Mouse (Mus musculus): Measurements from ENCODE around the gene Cyb5r2. TPM values are rescaled to one million over a fixed set of nuclear protein-coding genes. Genes with fewer than 3 reads are reported as not detected.

Gene Cyb5r2
- polyA plus RNA-seq, 1 experiment: 0.47 TPM

DNA sequence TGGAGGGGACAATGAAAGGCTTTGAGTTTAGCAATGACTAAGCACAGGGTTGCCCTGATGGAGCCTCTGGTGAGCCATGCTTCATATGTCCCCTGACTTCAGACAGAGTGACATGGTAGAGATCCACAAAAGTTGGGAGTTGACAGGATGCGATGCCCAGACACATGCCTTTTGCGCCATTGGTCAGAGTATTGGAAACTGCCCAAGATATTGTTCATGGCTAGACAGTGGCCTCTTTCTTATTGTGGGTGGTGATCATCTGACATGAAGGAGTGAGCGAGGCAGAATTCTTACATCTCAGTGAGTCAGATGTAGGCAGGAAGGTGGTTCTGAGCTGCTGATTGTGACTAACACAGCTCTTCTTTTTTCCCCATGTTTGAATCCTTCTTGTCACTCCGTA is 35.3 kb downstream of the Cyb5r2 start:
- Histone ChIP-seq H3K4me3 (replicated peaks; ENCODE audit: insufficient read depth, low read depth, low read length) (no peak overlapping the region), H3K27me3 (ENCODE audit: control insufficient read depth, insufficient read depth, low read length) (no peaks in the 10 kb centered on the region), H3K27ac (ENCODE audit: insufficient read depth, low read length) (no peak overlapping the region), H3K4me1 (ENCODE audit: control insufficient read depth, insufficient read depth, low read length) (no peaks in the 10 kb centered on the region)
- DNase-seq: no peak
- WGBS: 84% methylated on average over 4 of the region's 4 CpGs
- TF ChIP-seq POLR2A (IDR thresholded peaks at IDR 0.05; ENCODE audit: borderline replicate concordance, insufficient read depth, low read length): no peak
- no peak for TF ChIP-seq CTCF (IDR thresholded peaks at IDR 0.05; ENCODE audit: borderline replicate concordance, insufficient read depth, low read depth, low read length)

DNA sequence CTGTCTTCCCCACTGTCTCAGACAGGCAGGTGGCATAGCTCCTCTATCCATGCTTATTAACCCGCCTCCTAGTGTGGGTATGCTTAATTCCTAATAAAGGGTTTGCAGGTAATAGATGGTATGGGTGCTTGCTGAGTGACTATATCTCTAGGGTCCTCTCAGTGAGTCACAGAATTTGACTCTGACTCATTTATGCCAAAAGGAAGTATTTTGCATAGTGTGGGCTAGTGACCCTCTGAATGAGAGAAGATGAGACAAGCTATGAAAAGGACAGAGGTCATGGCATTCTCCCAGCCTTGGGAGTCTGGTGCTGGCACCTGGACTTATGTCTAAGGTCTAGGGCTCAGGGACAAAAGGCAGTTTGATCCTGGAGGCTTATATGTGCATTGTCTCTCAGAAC is 37.1 kb downstream of the Cyb5r2 start:
- Histone ChIP-seq H3K4me1 (ENCODE audit: control insufficient read depth, insufficient read depth, low read length) (no peaks in the 10 kb centered on the region), H3K27me3 (ENCODE audit: control insufficient read depth, insufficient read depth, low read length) (no peaks in the 10 kb centered on the region), H3K27ac (ENCODE audit: insufficient read depth, low read length) (no peak overlapping the region), H3K4me3 (replicated peaks; ENCODE audit: insufficient read depth, low read depth, low read length) (no peak overlapping the region)
- no peak for TF ChIP-seq CTCF (IDR thresholded peaks at IDR 0.05; ENCODE audit: borderline replicate concordance, insufficient read depth, low read depth, low read length)
- no peak for DNase-seq
- WGBS: 93% methylated on average over 1 of the region's 1 CpGs

DNA sequence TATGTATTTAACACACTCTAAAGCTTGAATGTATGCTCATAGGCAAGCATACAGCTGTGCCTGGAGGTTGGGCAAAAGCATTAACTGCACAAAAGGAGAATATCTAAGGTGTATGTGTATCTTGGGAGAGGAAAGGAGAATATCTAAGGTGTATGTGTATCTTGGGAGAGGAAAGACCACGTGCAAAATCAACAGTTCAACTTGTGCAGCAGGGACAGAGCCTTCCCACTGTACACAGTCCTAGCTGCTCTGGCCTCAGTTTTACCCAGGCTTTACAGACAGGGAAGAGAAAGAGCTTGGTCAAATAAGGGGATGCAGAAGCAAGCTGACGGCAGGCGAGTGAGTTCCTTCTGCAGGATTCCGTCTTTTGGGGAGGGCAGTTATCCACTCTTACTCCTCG is 43.8 kb downstream of the Cyb5r2 start:
- TF ChIP-seq POLR2A (IDR thresholded peaks at IDR 0.05; ENCODE audit: borderline replicate concordance, insufficient read depth, low read length) (no peak), CTCF (IDR thresholded peaks at IDR 0.05; ENCODE audit: borderline replicate concordance, insufficient read depth, low read depth, low read length) (no peak)
- Histone ChIP-seq H3K27me3 (ENCODE audit: control insufficient read depth, insufficient read depth, low read length) (no peaks in the 10 kb centered on the region), H3K27ac (ENCODE audit: insufficient read depth, low read length) (no peak overlapping the region), H3K4me3 (replicated peaks; ENCODE audit: insufficient read depth, low read depth, low read length) (no peak overlapping the region), H3K4me1 (ENCODE audit: control insufficient read depth, insufficient read depth, low read length) (no peaks in the 10 kb centered on the region; the same call in 1 of the 2 replicates)
- WGBS: 78% methylated on average over 5 of the region's 5 CpGs
- no peak for DNase-seq

DNA sequence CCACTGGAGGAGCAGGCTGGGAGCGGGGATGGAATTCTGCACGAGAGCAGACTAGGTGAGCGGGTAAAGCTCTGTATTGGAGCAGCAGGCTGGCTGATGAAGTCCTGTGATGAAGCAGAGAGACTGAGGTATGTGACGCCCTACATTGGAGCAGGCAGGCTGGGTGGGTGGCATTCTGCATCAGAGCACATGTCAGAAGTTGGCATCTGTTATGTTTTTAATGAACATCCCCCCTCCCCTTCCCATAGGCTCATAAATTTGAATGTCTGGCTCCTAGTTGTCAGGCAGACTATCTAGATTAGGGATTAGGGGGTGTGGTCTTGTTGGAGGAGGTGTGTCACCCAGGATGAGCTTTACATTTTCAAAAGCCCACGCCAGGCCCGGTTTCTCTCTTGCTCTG is 45.1 kb downstream of the Cyb5r2 start:
- Histone ChIP-seq H3K4me3 (replicated peaks; ENCODE audit: insufficient read depth, low read depth, low read length) (no peak overlapping the region), H3K4me1 (ENCODE audit: control insufficient read depth, insufficient read depth, low read length) (peaks cover 3% of the 10 kb centered on the region; the same call in 1 of the 2 replicates), H3K27me3 (ENCODE audit: control insufficient read depth, insufficient read depth, low read length) (no peaks in the 10 kb centered on the region), H3K27ac (ENCODE audit: insufficient read depth, low read length) (no peak overlapping the region)
- DNase-seq: no peak
- no peak for TF ChIP-seq CTCF (IDR thresholded peaks at IDR 0.05; ENCODE audit: borderline replicate concordance, insufficient read depth, low read depth, low read length)
- no peak for TF ChIP-seq POLR2A (IDR thresholded peaks at IDR 0.05; ENCODE audit: borderline replicate concordance, insufficient read depth, low read length)
- 38% methylated on average over 6 of the region's 6 CpGs for WGBS

DNA sequence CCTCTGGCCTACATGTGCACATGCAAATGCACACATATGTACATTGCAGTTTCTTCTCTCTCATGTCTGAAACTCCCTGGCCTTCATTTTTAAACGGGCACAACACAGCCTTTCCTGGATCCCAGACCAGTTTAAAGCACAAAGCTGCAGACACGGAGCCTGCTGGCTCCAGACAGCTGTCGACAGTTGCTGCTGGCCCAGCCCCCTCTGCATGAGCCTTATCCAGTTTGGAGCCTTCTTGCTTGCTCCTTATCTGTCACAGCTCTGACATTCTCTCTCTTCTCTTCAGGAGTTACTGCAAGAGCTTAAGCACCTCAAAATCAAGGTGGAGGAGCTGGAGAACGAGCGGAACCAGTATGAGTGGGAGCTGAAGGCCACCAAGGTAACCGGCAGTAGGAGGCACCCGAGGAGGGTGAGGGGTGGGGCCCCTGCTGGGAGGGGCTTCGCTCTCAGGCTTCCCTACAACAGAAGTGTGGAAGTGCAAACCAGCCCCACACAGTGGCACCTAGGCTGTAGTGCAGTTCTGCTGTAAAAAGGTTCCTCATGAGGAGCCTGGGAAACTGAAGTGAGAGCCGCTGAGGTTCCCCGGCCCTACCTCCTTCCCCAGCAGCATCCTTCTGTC is 49.2 kb downstream of the Cyb5r2 start:
- Histone ChIP-seq H3K27ac (ENCODE audit: insufficient read depth, low read length) (no peak overlapping the region), H3K27me3 (ENCODE audit: control insufficient read depth, insufficient read depth, low read length) (no peaks in the 10 kb centered on the region), H3K4me3 (replicated peaks; ENCODE audit: insufficient read depth, low read depth, low read length) (no peak overlapping the region), H3K4me1 (ENCODE audit: control insufficient read depth, insufficient read depth, low read length) (0 out of 2 replicates have a peak, but pooled peaks cover 3% of the 10 kb centered on the region)
- peak; percentile 6 to 12 for DNase-seq
- 12% methylated on average over 10 of the region's 10 CpGs for WGBS
- TF ChIP-seq POLR2A (IDR thresholded peaks at IDR 0.05; ENCODE audit: borderline replicate concordance, insufficient read depth, low read length): no peak
- 0 out of 2 replicates have a peak, but pooled peaks have one; percentile 17 for TF ChIP-seq CTCF (IDR thresholded peaks at IDR 0.05; ENCODE audit: borderline replicate concordance, insufficient read depth, low read depth, low read length)

DNA sequence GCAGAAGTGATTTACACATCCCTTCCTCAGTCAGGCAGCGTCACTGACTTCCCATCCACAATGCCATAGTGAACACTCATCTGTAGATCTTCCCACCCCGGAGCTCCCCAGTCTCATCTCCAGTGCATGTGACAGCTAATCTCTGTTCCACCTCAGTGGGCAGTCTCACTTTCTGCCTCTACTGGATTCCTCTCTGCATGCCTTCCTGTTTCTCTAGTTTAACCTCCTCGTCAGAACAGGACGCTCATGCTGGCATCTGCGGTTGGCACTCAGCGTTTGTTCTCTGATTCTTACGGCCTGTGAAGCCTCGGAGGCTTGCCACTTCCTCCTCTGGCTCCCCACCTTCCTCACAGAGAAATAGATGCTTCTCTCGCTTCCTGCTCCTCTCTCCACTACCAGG is 50.2 kb downstream of the Cyb5r2 start:
- TF ChIP-seq CTCF (IDR thresholded peaks at IDR 0.05; ENCODE audit: borderline replicate concordance, insufficient read depth, low read depth, low read length): no peak
- TF ChIP-seq POLR2A (IDR thresholded peaks at IDR 0.05; ENCODE audit: borderline replicate concordance, insufficient read depth, low read length): no peak
- Histone ChIP-seq H3K4me1 (ENCODE audit: control insufficient read depth, insufficient read depth, low read length) (0 out of 2 replicates have a peak, but pooled peaks cover 3% of the 10 kb centered on the region), H3K27ac (ENCODE audit: insufficient read depth, low read length) (no peak overlapping the region), H3K4me3 (replicated peaks; ENCODE audit: insufficient read depth, low read depth, low read length) (no peak overlapping the region), H3K27me3 (ENCODE audit: control insufficient read depth, insufficient read depth, low read length) (no peaks in the 10 kb centered on the region)
- WGBS: 24% methylated on average over 9 of the region's 9 CpGs
- DNase-seq: no peak

DNA sequence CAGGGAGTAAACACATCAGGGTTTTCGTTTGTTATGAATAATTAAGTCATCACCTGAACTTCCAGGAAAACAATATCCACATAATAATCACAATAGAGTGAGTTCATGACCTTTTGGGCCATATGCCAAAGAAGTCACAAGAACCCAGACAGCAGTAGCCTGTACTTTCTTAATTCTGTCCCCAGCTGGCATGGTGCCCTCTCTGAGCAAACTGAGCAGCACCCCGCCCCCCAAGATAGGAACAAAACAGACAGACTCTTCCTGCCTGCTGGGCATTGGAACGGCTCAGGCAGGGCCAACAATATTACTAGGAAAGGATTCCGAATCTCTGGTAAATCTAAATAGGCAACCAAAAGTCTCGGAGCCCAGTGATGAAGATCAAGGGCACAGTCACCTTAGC is 51.9 kb downstream of the Cyb5r2 start:
- Histone ChIP-seq H3K27me3 (ENCODE audit: control insufficient read depth, insufficient read depth, low read length) (no peaks in the 10 kb centered on the region), H3K4me3 (replicated peaks; ENCODE audit: insufficient read depth, low read depth, low read length) (no peak overlapping the region), H3K4me1 (ENCODE audit: control insufficient read depth, insufficient read depth, low read length) (0 out of 2 replicates have a peak, but pooled peaks cover 3% of the 10 kb centered on the region), H3K27ac (ENCODE audit: insufficient read depth, low read length) (no peak overlapping the region)
- WGBS: 26% methylated on average over 5 of the region's 5 CpGs
- DNase-seq: no peak
- TF ChIP-seq CTCF (IDR thresholded peaks at IDR 0.05; ENCODE audit: borderline replicate concordance, insufficient read depth, low read depth, low read length) (no peak), POLR2A (IDR thresholded peaks at IDR 0.05; ENCODE audit: borderline replicate concordance, insufficient read depth, low read length) (no peak)

Data from cerebellum, adult 2 months (tissue).